Mouse (Mus musculus) C2C12 (cell line): ENCODE measurements around the gene Gdpd1.

ENCODE experiments used
- CTCF ChIP-seq: IDR thresholded peaks from one replicate; pipeline ENCODE4 v1.5.1; 2011; ENCODE audit not compliant: control insufficient read depth, insufficient read depth, insufficient read length
- FOSL1 ChIP-seq: IDR thresholded peaks from one replicate; pipeline ENCODE4 v1.8.0; 2011; ENCODE audit warnings: mild to moderate bottlenecking, low read length; ENCODE audit not compliant: poor library complexity, insufficient read depth, severe bottlenecking

DNA sequence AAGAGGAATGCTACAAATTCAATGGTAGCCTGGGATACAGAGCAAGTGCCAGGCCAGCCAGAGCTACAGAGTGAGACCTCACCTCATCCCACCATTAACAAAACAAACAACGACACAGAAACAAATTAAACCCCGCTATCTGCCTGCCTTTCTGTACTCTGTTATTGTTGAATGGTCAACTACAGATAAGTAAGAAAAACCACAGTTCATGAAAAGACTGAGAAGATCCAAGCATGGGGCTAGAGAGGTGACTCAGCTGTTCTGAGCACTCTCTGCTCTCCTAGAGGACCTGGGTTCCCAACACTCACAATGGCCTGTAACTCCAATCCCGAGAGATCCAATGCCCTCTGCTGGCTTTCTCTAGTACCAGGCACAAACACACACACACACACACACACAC, 45.6 kb downstream of the Gdpd1 start:
- no peak for TF ChIP-seq CTCF
- TF ChIP-seq FOSL1, result no peak
